Mouse (Mus musculus): ENCODE measurements around the gene Card6.

GRCm38 (mm10) chr15:5156355-5156754, 48.0 kb upstream of the Card6 start:
- TF ChIP-seq CTCF (conservative IDR thresholded peaks at IDR 0.05; ENCODE audit: low read length) (no peak), POU5F1 (IDR thresholded peaks at IDR 0.05; ENCODE audit: borderline replicate concordance, low read length) (no peak), NANOG (IDR thresholded peaks at IDR 0.05; ENCODE audit: borderline replicate concordance, low read length) (no peak)
